Mouse (Mus musculus): ENCODE results near the gene Unc5a. TPM values are rescaled to one million over a fixed set of nuclear protein-coding genes. Genes with fewer than 3 reads are reported as not detected.

The Unc5a gene
- polyA plus RNA-seq, 1 experiment from 2014 or later, result 0.99 TPM

GRCm38 (mm10) chr13:54936173-54936572, 13.0 kb upstream of the Unc5a start:
- Histone ChIP-seq H3K36me3 (no peaks in the 10 kb centered on the region), H3K4me2 (no peak overlapping the region), H3K9ac (no peak overlapping the region), H3K4me1 (no peaks in the 10 kb centered on the region), H3K9me3 (no peaks in the 10 kb centered on the region), H3K27ac (no peak overlapping the region), H3K4me3 (no peak overlapping the region), H3K27me3 (peaks cover 28% of the 10 kb centered on the region)
- no peak for ATAC-seq (ENCODE audit: insufficient number of reproducible peaks, low FRiP score, low TSS enrichment, low read depth)
- 61% methylated on average over 6 of the region's 6 CpGs for WGBS

- H3K4me3 ChIP-seq, result no peak overlapping the region
- no peak for ATAC-seq (ENCODE audit: insufficient number of reproducible peaks, low FRiP score, low TSS enrichment, low read depth)
- H3K4me2 ChIP-seq, result no peak overlapping the region
- H3K9ac ChIP-seq, result no peak overlapping the region
- whole genome bisulfite sequencing, result 52% methylated on average over 11 of the region's 11 CpGs
- no peak overlapping the region for H3K27ac ChIP-seq
- no peaks in the 10 kb centered on the region for H3K4me1 ChIP-seq
- H3K36me3 ChIP-seq, result no peaks in the 10 kb centered on the region
- H3K9me3 ChIP-seq, result no peaks in the 10 kb centered on the region
- H3K27me3 ChIP-seq, result peaks cover 41% of the 10 kb centered on the region
Measured at GRCm38 (mm10) chr13:54937885-54938284, 11.3 kb upstream of the Unc5a start.

GRCm38 (mm10) chr13:54938493-54938892, 10.7 kb upstream of the Unc5a start:
- Histone ChIP-seq H3K4me2 (no peak overlapping the region), H3K27ac (no peak overlapping the region), H3K27me3 (peaks cover 40% of the 10 kb centered on the region), H3K36me3 (no peaks in the 10 kb centered on the region), H3K9me3 (no peaks in the 10 kb centered on the region), H3K4me1 (no peaks in the 10 kb centered on the region), H3K9ac (no peak overlapping the region), H3K4me3 (no peak overlapping the region)
- WGBS, result 77% methylated on average over 3 of the region's 3 CpGs
- ATAC-seq (ENCODE audit: insufficient number of reproducible peaks, low FRiP score, low TSS enrichment, low read depth), result no peak

- H3K27me3 ChIP-seq, result peaks cover 77% of the 10 kb centered on the region
- no peaks in the 10 kb centered on the region for H3K36me3 ChIP-seq
- H3K4me1 ChIP-seq, result peaks cover 12% of the 10 kb centered on the region
- no peak for ATAC-seq (ENCODE audit: insufficient number of reproducible peaks, low FRiP score, low TSS enrichment, low read depth)
- H3K27ac ChIP-seq, result no peak overlapping the region
- no peak overlapping the region for H3K4me3 ChIP-seq
- no peak overlapping the region for H3K9ac ChIP-seq
- H3K9me3 ChIP-seq, result no peaks in the 10 kb centered on the region
- H3K4me2 ChIP-seq, result no peak overlapping the region
- WGBS, result 55% methylated on average over 9 of the region's 9 CpGs
Measured at GRCm38 (mm10) chr13:54944411-54945157, 4.6 kb upstream of the Unc5a start.

GRCm38 (mm10) chr13:54945332-54945731, 3.9 kb upstream of the Unc5a start:
- ATAC-seq (ENCODE audit: insufficient number of reproducible peaks, low FRiP score, low TSS enrichment, low read depth), result no peak
- Histone ChIP-seq H3K4me1 (peaks cover 19% of the 10 kb centered on the region), H3K27ac (no peak overlapping the region), H3K4me2 (no peak overlapping the region), H3K27me3 (peaks cover 79% of the 10 kb centered on the region), H3K36me3 (no peaks in the 10 kb centered on the region), H3K9ac (no peak overlapping the region), H3K9me3 (no peaks in the 10 kb centered on the region), H3K4me3 (no peak overlapping the region)
- 2% methylated on average over 4 of the region's 4 CpGs for WGBS

- Histone ChIP-seq H3K4me2 (no peak overlapping the region), H3K9me3 (no peaks in the 10 kb centered on the region), H3K36me3 (no peaks in the 10 kb centered on the region), H3K4me1 (peaks cover 19% of the 10 kb centered on the region), H3K9ac (no peak overlapping the region), H3K4me3 (no peak overlapping the region), H3K27ac (no peak overlapping the region), H3K27me3 (peaks cover 89% of the 10 kb centered on the region)
- no peak for ATAC-seq (ENCODE audit: insufficient number of reproducible peaks, low FRiP score, low TSS enrichment, low read depth)
- 79% methylated on average over 1 of the region's 1 CpGs for WGBS
Measured at GRCm38 (mm10) chr13:54946406-54946805, 2.8 kb upstream of the Unc5a start.

GRCm38 (mm10) chr13:54949592-54949991, 381 bp downstream of the Unc5a start:
- Histone ChIP-seq H3K4me2 (peak overlapping the region; percentile 100), H3K9ac (0 out of 2 replicates have a peak overlapping the region, but pooled peaks have one; percentile 7), H3K4me1 (peaks cover 19% of the 10 kb centered on the region), H3K9me3 (no peaks in the 10 kb centered on the region), H3K36me3 (no peaks in the 10 kb centered on the region), H3K27me3 (peaks cover 100% of the 10 kb centered on the region), H3K4me3 (peak overlapping the region; percentile 54), H3K27ac (no peak overlapping the region)
- ATAC-seq (ENCODE audit: insufficient number of reproducible peaks, low FRiP score, low TSS enrichment, low read depth), result no peak
- WGBS, result under 1% methylated on average over 42 of the region's 44 CpGs

- peaks cover 100% of the 10 kb centered on the region for H3K27me3 ChIP-seq
- no peaks in the 10 kb centered on the region for H3K36me3 ChIP-seq
- H3K4me3 ChIP-seq, result peak overlapping the region; percentile 54
- ATAC-seq (ENCODE audit: insufficient number of reproducible peaks, low FRiP score, low TSS enrichment, low read depth), result no peak
- H3K27ac ChIP-seq, result no peak overlapping the region
- WGBS, result under 1% methylated on average over 9 of the region's 9 CpGs
- H3K9me3 ChIP-seq, result no peaks in the 10 kb centered on the region
- H3K9ac ChIP-seq, result no peak overlapping the region
- peak overlapping the region; percentile 100 for H3K4me2 ChIP-seq
- H3K4me1 ChIP-seq, result peaks cover 19% of the 10 kb centered on the region
Measured at GRCm38 (mm10) chr13:54950131-54950530, 920 bp downstream of the Unc5a start.

GRCm38 (mm10) chr13:54951166-54951565, 2.0 kb downstream of the Unc5a start:
- H3K9ac ChIP-seq, result no peak overlapping the region
- H3K9me3 ChIP-seq, result no peaks in the 10 kb centered on the region
- H3K27me3 ChIP-seq, result peaks cover 100% of the 10 kb centered on the region
- 51% methylated on average over 5 of the region's 5 CpGs for WGBS
- H3K4me3 ChIP-seq, result no peak overlapping the region
- no peaks in the 10 kb centered on the region for H3K36me3 ChIP-seq
- no peak overlapping the region for H3K27ac ChIP-seq
- H3K4me2 ChIP-seq, result no peak overlapping the region
- no peak for ATAC-seq (ENCODE audit: insufficient number of reproducible peaks, low FRiP score, low TSS enrichment, low read depth)
- peaks cover 26% of the 10 kb centered on the region for H3K4me1 ChIP-seq

GRCm38 (mm10) chr13:54954745-54955144, 5.5 kb downstream of the Unc5a start:
- H3K9ac ChIP-seq, result no peak overlapping the region
- no peak overlapping the region for H3K4me2 ChIP-seq
- 45% methylated on average over 2 of the region's 2 CpGs for WGBS
- no peaks in the 10 kb centered on the region for H3K9me3 ChIP-seq
- no peak for ATAC-seq (ENCODE audit: insufficient number of reproducible peaks, low FRiP score, low TSS enrichment, low read depth)
- H3K27me3 ChIP-seq, result peaks cover 96% of the 10 kb centered on the region
- H3K4me1 ChIP-seq, result peaks cover 17% of the 10 kb centered on the region
- H3K36me3 ChIP-seq, result no peaks in the 10 kb centered on the region
- no peak overlapping the region for H3K27ac ChIP-seq
- H3K4me3 ChIP-seq, result no peak overlapping the region

- H3K36me3 ChIP-seq, result no peaks in the 10 kb centered on the region
- H3K9ac ChIP-seq, result no peak overlapping the region
- H3K9me3 ChIP-seq, result no peaks in the 10 kb centered on the region
- no peak for ATAC-seq (ENCODE audit: insufficient number of reproducible peaks, low FRiP score, low TSS enrichment, low read depth)
- peaks cover 11% of the 10 kb centered on the region for H3K4me1 ChIP-seq
- under 1% methylated on average over 52 of the region's 61 CpGs for WGBS
- no peak overlapping the region for H3K27ac ChIP-seq
- peak overlapping the region; percentile 96 for H3K4me2 ChIP-seq
- peak overlapping the region; percentile 52 for H3K4me3 ChIP-seq
- peaks cover 88% of the 10 kb centered on the region for H3K27me3 ChIP-seq
Measured at GRCm38 (mm10) chr13:54955695-54956471, 6.7 kb downstream of the Unc5a start.

- 53% methylated on average over 7 of the region's 7 CpGs for WGBS
- no peak for ATAC-seq (ENCODE audit: insufficient number of reproducible peaks, low FRiP score, low TSS enrichment, low read depth)
- Histone ChIP-seq H3K36me3 (no peaks in the 10 kb centered on the region), H3K27ac (no peak overlapping the region), H3K9ac (no peak overlapping the region), H3K4me1 (peaks cover 11% of the 10 kb centered on the region), H3K4me3 (no peak overlapping the region), H3K4me2 (no peak overlapping the region), H3K9me3 (no peaks in the 10 kb centered on the region), H3K27me3 (peaks cover 74% of the 10 kb centered on the region)
Measured at GRCm38 (mm10) chr13:54957281-54957680, 8.1 kb downstream of the Unc5a start.

Data from limb, embryonic 15.5 days (tissue).